ENCODE assay signal across 9 mouse cellular contexts in the genomic region with DNA sequence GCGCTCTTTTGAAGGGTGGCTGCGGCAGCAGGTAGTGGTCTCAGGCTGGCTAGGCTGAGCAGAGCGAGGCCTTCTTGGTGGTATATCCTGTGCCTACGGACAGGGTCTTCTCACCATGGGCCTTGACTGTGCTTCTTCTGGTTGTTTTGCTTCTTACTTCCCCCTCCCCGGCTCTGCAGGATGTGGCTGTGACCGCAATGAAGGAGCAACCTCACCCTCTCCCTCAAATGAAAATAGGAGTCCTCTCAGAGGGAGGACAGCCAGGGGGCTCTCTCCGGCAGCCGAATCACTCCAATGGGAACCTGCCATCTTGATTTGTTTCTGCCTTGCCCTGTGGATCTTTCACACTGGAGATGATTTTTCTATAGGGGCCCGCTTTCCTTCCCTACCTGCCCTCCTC. TPM values are rescaled to one million over a fixed set of nuclear protein-coding genes. Genes with fewer than 3 reads are reported as not detected.
DNase-seq lines count a peak whose midpoint lies in the region; ATAC-seq and TF ChIP-seq lines count a peak whose summit lies in the region.
"Had no signal": no experiment of that assay in that cellular context is flagged by ENCODE, and none has a peak within 500 bp of the region (broad histone marks: within the 10 kb centered on the region; RNA-seq: fewer than 3 reads in every experiment).

No protein-coding gene starts in this region.

- 0 out of 2 replicates have a peak overlapping the region, but pooled peaks have one; percentile 6 for H3K4me3 ChIP-seq in heart, embryonic 16.5 days (ENCODE audit: low read length)
- no peak overlapping the region for H3K4me3 ChIP-seq in heart, embryonic 11.5 days (ENCODE audit: low read depth, low read length)
- H3K4me3 ChIP-seq in bone marrow, adult 2 months (replicated peaks; ENCODE audit: control insufficient read depth, low read depth, low read length), result peak overlapping the region; percentile 81
- peak overlapping the region; percentile 71 for H3K4me3 ChIP-seq in macrophage (ENCODE audit: inconsistent target)
- peak overlapping the region; percentile 42 for H3K4me3 ChIP-seq in thymus, adult 2 months (ENCODE audit: control insufficient read depth, insufficient read depth, low read length)
- H3K4me3 ChIP-seq in limb, embryonic 10.5 days, result no peak overlapping the region

- H3K27me3 ChIP-seq in heart, embryonic 16.5 days (ENCODE audit: control insufficient read depth, insufficient read depth, low read length), result no peaks in the 10 kb centered on the region
- peaks cover 2% of the 10 kb centered on the region; the same call in 1 of the 2 replicates for H3K27me3 ChIP-seq in heart, embryonic 11.5 days (ENCODE audit: control insufficient read depth, insufficient read depth, low read length)
- no peaks in the 10 kb centered on the region for H3K27me3 ChIP-seq in thymus, adult 2 months (ENCODE audit: control insufficient read depth, insufficient read depth, low read length)
- no peaks in the 10 kb centered on the region for H3K27me3 ChIP-seq in limb, embryonic 10.5 days (ENCODE audit: low read depth, poor library complexity, severe bottlenecking)

- WGBS in heart, embryonic 16.5 days, result 80% methylated on average over 9 of the region's 9 CpGs
- 89% methylated on average over 9 of the region's 9 CpGs for WGBS in heart, embryonic 11.5 days (ENCODE audit: insufficient replicate concordance)
- 5% methylated on average over 9 of the region's 9 CpGs for WGBS in bone marrow, adult 2 months
- WGBS in macrophage (ENCODE audit: missing documents), result 3% methylated on average over 9 of the region's 9 CpGs
- 9% methylated on average over 9 of the region's 9 CpGs for WGBS in thymus, adult 2 months
- WGBS in limb, embryonic 10.5 days, result 95% methylated on average over 9 of the region's 9 CpGs

- H3K36me3 ChIP-seq in heart, embryonic 16.5 days (ENCODE audit: control insufficient read depth, insufficient read depth), result peaks cover 4% of the 10 kb centered on the region; the same call in 1 of the 2 replicates
- H3K36me3 ChIP-seq in heart, embryonic 11.5 days (ENCODE audit: control insufficient read depth, insufficient read depth, low read length), result no peaks in the 10 kb centered on the region
- H3K36me3 ChIP-seq in macrophage (ENCODE audit: inconsistent target), result no peaks in the 10 kb centered on the region; the same call in 1 of the 2 replicates
- peaks cover 11% of the 10 kb centered on the region; the same call in 1 of the 2 replicates for H3K36me3 ChIP-seq in thymus, adult 2 months (ENCODE audit: control insufficient read depth, insufficient read depth, low read length)
- peaks cover 31% of the 10 kb centered on the region for H3K36me3 ChIP-seq in limb, embryonic 10.5 days

- TF ChIP-seq CTCF in bone marrow, adult 2 months (IDR thresholded peaks at IDR 0.05; ENCODE audit: control insufficient read depth, insufficient read depth, low read length), result no peak
- TF ChIP-seq CTCF in thymus, adult 2 months (IDR thresholded peaks at IDR 0.05; ENCODE audit: borderline replicate concordance, control insufficient read depth, extremely low read depth, insufficient read depth, low read length, poor library complexity), result 0 out of 2 replicates have a peak, but pooled peaks have one; percentile 8

- H3K79me2 ChIP-seq in macrophage (ENCODE audit: inconsistent target), result peaks cover 50% of the 10 kb centered on the region

- H3K9ac ChIP-seq in heart, embryonic 16.5 days (ENCODE audit: low read length), result no peak overlapping the region
- H3K9ac ChIP-seq in heart, embryonic 11.5 days (ENCODE audit: low read depth, low read length), result no peak overlapping the region

- no peaks in the 10 kb centered on the region for H3K4me1 ChIP-seq in heart, embryonic 16.5 days (ENCODE audit: control insufficient read depth, insufficient read depth, low read length)
- H3K4me1 ChIP-seq in heart, embryonic 11.5 days (ENCODE audit: control insufficient read depth, insufficient read depth, low read length), result no peaks in the 10 kb centered on the region
- H3K4me1 ChIP-seq in bone marrow, adult 2 months (ENCODE audit: control insufficient read depth, insufficient read depth, low read length), result peaks cover 3% of the 10 kb centered on the region
- H3K4me1 ChIP-seq in thymus, adult 2 months (replicated peaks; ENCODE audit: control insufficient read depth, insufficient read depth, low read length), result peaks cover 32% of the 10 kb centered on the region
- H3K4me1 ChIP-seq in limb, embryonic 10.5 days, result peaks cover 11% of the 10 kb centered on the region; the same call in 1 of the 2 replicates

- no peak overlapping the region for H3K4me2 ChIP-seq in heart, embryonic 16.5 days (ENCODE audit: low read depth, low read length)
- H3K4me2 ChIP-seq in heart, embryonic 11.5 days, result no peak overlapping the region

- intact Hi-C loops in left cerebral cortex, postnatal 4 days (cut with DNase I), result loop anchor here (10.0 kb wide), 1 partner anchor 123 kb away; no protein-coding TSS in a partner anchor

- peak; percentile 86 for DNase-seq in thymus, adult 2 months
- no peak for DNase-seq in limb, embryonic 10.5 days (ENCODE audit: low spot score)
- DNase-seq in left cerebral cortex, postnatal 4 days, result no peak
- DNase-seq in cerebellum, postnatal 36 days, result no peak
- DNase-seq: right cerebral cortex, adult 18-20 months had no signal

- peak; percentile 34; the same call in 1 of the 2 replicates for TF ChIP-seq POLR2A in bone marrow, adult 2 months (IDR thresholded peaks at IDR 0.05; ENCODE audit: borderline replicate concordance, control insufficient read depth, low read depth, low read length)
- peak; percentile 30; the same call in 1 of the 2 replicates for TF ChIP-seq POLR2A in thymus, adult 2 months (IDR thresholded peaks at IDR 0.05; ENCODE audit: control insufficient read depth, extremely low read depth, insufficient read depth, low read length, poor library complexity)

- no peaks in the 10 kb centered on the region for H3K9me3 ChIP-seq in heart, embryonic 16.5 days (replicated peaks; ENCODE audit: control insufficient read depth, low read length)
- H3K9me3 ChIP-seq in heart, embryonic 11.5 days (replicated peaks; ENCODE audit: control insufficient read depth, low read length), result no peaks in the 10 kb centered on the region
- no peaks in the 10 kb centered on the region for H3K9me3 ChIP-seq in limb, embryonic 10.5 days (replicated peaks)

- no peak for ATAC-seq in heart, embryonic 16.5 days (replicated peaks; ENCODE audit: extremely low read depth, insufficient read depth, low FRiP score)
- ATAC-seq in heart, embryonic 11.5 days (replicated peaks; ENCODE audit: insufficient number of reproducible peaks, low FRiP score, low TSS enrichment), result no peak

- H3K27ac ChIP-seq in heart, embryonic 16.5 days (ENCODE audit: low read length), result peak overlapping the region; percentile 51
- no peak overlapping the region for H3K27ac ChIP-seq in heart, embryonic 11.5 days (ENCODE audit: low read depth, low read length)
- H3K27ac ChIP-seq in bone marrow, adult 2 months (ENCODE audit: control insufficient read depth, insufficient read depth, low read depth, low read length, poor library complexity), result peak overlapping the region; percentile 96
- H3K27ac ChIP-seq in macrophage, result peak overlapping the region; percentile 90
- peak overlapping the region; percentile 97 for H3K27ac ChIP-seq in thymus, adult 2 months (ENCODE audit: control insufficient read depth, insufficient read depth, low read length)
- no peak overlapping the region for H3K27ac ChIP-seq in limb, embryonic 10.5 days

RNA-seq across cellular contexts. Expression of a gene that starts 0.7 kb away (rescaled TPM):
- 3.9 and 4.4 TPM in 2 replicates for polyA plus RNA-seq in heart, embryonic 16.5 days (2015; fragmentation: Nextera tagmentation; extraction: Ambion mirVana)
- 0.79 and 1.5 TPM in 2 replicates for polyA plus RNA-seq in heart, embryonic 11.5 days (2014; fragmentation: Nextera tagmentation; extraction: Ambion mirVana)
- polyA plus RNA-seq in bone marrow, adult 2 months (2011; ENCODE audit: insufficient read depth, insufficient read length, low replicate concordance, missing spikeins), result 11.7 and 41.8 TPM in 2 replicates
- total RNA-seq in macrophage (2018; cell fraction: chromatin; rRNA removed), result 10 to 100 TPM in 25 of 26 experiments, 1 to 10 TPM in 1; 8.2 to 59.4 (median 20.7) TPM
- 100 to 1,000 TPM in 16 of 26 experiments, 10 to 100 TPM in 10; 31.6 to 166 (median 120) TPM for total RNA-seq in macrophage (2018; cell fraction: cytosol; rRNA removed)
- 10 to 100 TPM; 19.5 to 81.9 (median 34.4) TPM for total RNA-seq in macrophage (2018; cell fraction: nucleus; rRNA removed)
- 63.7 to 188 TPM (median 64.6 TPM) in 3 replicates for polyA plus RNA-seq in macrophage (2018)
- 78.5 and 79.6 TPM in 2 replicates for polyA plus RNA-seq in thymus, adult 2 months (2012; rRNA removed)
- 0.35 and 1.9 TPM in 2 replicates for polyA plus RNA-seq in limb, embryonic 10.5 days (2016; fragmentation: Nextera tagmentation; extraction: Ambion mirVana)
- under 1 TPM; 0.74 to 0.92 TPM for total RNA-seq in left cerebral cortex, postnatal 4 days (2021)

RNA-seq across cellular contexts. Expression of a gene that starts 7.6 kb away (rescaled TPM):
- polyA plus RNA-seq in heart, embryonic 16.5 days (2015; fragmentation: Nextera tagmentation; extraction: Ambion mirVana), result 9.7 and 11.3 TPM in 2 replicates
- 6.5 and 7.6 TPM in 2 replicates for polyA plus RNA-seq in heart, embryonic 11.5 days (2014; fragmentation: Nextera tagmentation; extraction: Ambion mirVana)
- 9.4 and 10.9 TPM in 2 replicates for polyA plus RNA-seq in bone marrow, adult 2 months (2011; ENCODE audit: insufficient read depth, insufficient read length, low replicate concordance, missing spikeins)
- total RNA-seq in macrophage (2018; cell fraction: chromatin; rRNA removed), result 1 to 10 TPM in 18 of 26 experiments, under 1 TPM in 5, not detected in 3; 0.29 to 8.3 (median 2.8) TPM
- total RNA-seq in macrophage (2018; cell fraction: cytosol; rRNA removed), result 1 to 10 TPM; 1.3 to 8.3 (median 6.0) TPM
- total RNA-seq in macrophage (2018; cell fraction: nucleus; rRNA removed), result 10 to 100 TPM in 4 of 26 experiments, 1 to 10 TPM in 21, under 1 TPM in 1; 0.76 to 12.4 (median 4.7) TPM
- 3.6 to 5.0 TPM (median 5.0 TPM) in 3 replicates for polyA plus RNA-seq in macrophage (2018)
- polyA plus RNA-seq in thymus, adult 2 months (2012; rRNA removed), result 13.1 and 14.1 TPM in 2 replicates
- 12.6 and 16.2 TPM in 2 replicates for polyA plus RNA-seq in limb, embryonic 10.5 days (2016; fragmentation: Nextera tagmentation; extraction: Ambion mirVana)
- total RNA-seq in left cerebral cortex, postnatal 4 days (2021), result 10 to 100 TPM; 19.8 to 23.0 TPM

RNA-seq across cellular contexts. Expression of a gene that starts 7.7 kb away (rescaled TPM):
- 54.1 and 59.2 TPM in 2 replicates for polyA plus RNA-seq in heart, embryonic 16.5 days (2015; fragmentation: Nextera tagmentation; extraction: Ambion mirVana)
- polyA plus RNA-seq in heart, embryonic 11.5 days (2014; fragmentation: Nextera tagmentation; extraction: Ambion mirVana), result 57.7 and 61.8 TPM in 2 replicates
- polyA plus RNA-seq in bone marrow, adult 2 months (2011; ENCODE audit: insufficient read depth, insufficient read length, low replicate concordance, missing spikeins), result 72.6 and 130 TPM in 2 replicates
- 100 to 1,000 TPM in 2 of 26 experiments, 10 to 100 TPM in 24; 25.3 to 107 (median 69.8) TPM for total RNA-seq in macrophage (2018; cell fraction: chromatin; rRNA removed)
- total RNA-seq in macrophage (2018; cell fraction: cytosol; rRNA removed), result 10 to 100 TPM; 16.7 to 49.0 (median 36.7) TPM
- 100 to 1,000 TPM in 2 of 26 experiments, 10 to 100 TPM in 24; 33.6 to 120 (median 51.4) TPM for total RNA-seq in macrophage (2018; cell fraction: nucleus; rRNA removed)
- polyA plus RNA-seq in macrophage (2018), result 24.9 to 62.9 TPM (median 34.6 TPM) in 3 replicates
- polyA plus RNA-seq in thymus, adult 2 months (2012; rRNA removed), result 56.4 and 63.8 TPM in 2 replicates
- polyA plus RNA-seq in limb, embryonic 10.5 days (2016; fragmentation: Nextera tagmentation; extraction: Ambion mirVana), result 74.1 and 79.7 TPM in 2 replicates
- 10 to 100 TPM; 39.9 to 43.2 TPM for total RNA-seq in left cerebral cortex, postnatal 4 days (2021)

RNA-seq across cellular contexts. Expression of a gene that starts 17.2 kb away (rescaled TPM):
- 1.9 TPM in 2 replicates for polyA plus RNA-seq in heart, embryonic 16.5 days (2015; fragmentation: Nextera tagmentation; extraction: Ambion mirVana)
- 0.53 and 0.83 TPM in 2 replicates for polyA plus RNA-seq in heart, embryonic 11.5 days (2014; fragmentation: Nextera tagmentation; extraction: Ambion mirVana)
- 4.5 and 6.1 TPM in 2 replicates for polyA plus RNA-seq in bone marrow, adult 2 months (2011; ENCODE audit: insufficient read depth, insufficient read length, low replicate concordance, missing spikeins)
- 1 to 10 TPM in 8 of 26 experiments, under 1 TPM in 5, not detected in 13; 0.66 to 2.5 (median 1.2) TPM for total RNA-seq in macrophage (2018; cell fraction: chromatin; rRNA removed)
- total RNA-seq in macrophage (2018; cell fraction: cytosol; rRNA removed), result under 1 TPM in 1 of 26 experiments, not detected in 25; 0.28 TPM
- total RNA-seq in macrophage (2018; cell fraction: nucleus; rRNA removed), result 1 to 10 TPM in 6 of 26 experiments, under 1 TPM in 3, not detected in 17; 0.48 to 1.9 (median 1.1) TPM
- polyA plus RNA-seq in macrophage (2018), result not detected in 3 replicates
- 1.8 and 3.6 TPM in 2 replicates for polyA plus RNA-seq in thymus, adult 2 months (2012; rRNA removed)
- 1.2 and 1.4 TPM in 2 replicates for polyA plus RNA-seq in limb, embryonic 10.5 days (2016; fragmentation: Nextera tagmentation; extraction: Ambion mirVana)
- total RNA-seq in left cerebral cortex, postnatal 4 days (2021), result 1 to 10 TPM in 1 of 2 experiments, under 1 TPM in 1; 0.87 to 1.0 TPM

RNA-seq across cellular contexts. Expression of a gene that starts 18.8 kb away (rescaled TPM):
- polyA plus RNA-seq in heart, embryonic 16.5 days (2015; fragmentation: Nextera tagmentation; extraction: Ambion mirVana), result 1.5 and 2.7 TPM in 2 replicates
- 2.2 and 2.8 TPM in 2 replicates for polyA plus RNA-seq in heart, embryonic 11.5 days (2014; fragmentation: Nextera tagmentation; extraction: Ambion mirVana)
- 0.49 and 1.2 TPM in 2 replicates for polyA plus RNA-seq in bone marrow, adult 2 months (2011; ENCODE audit: insufficient read depth, insufficient read length, low replicate concordance, missing spikeins)
- total RNA-seq in macrophage (2018; cell fraction: chromatin; rRNA removed), result 1 to 10 TPM in 16 of 26 experiments, under 1 TPM in 9, not detected in 1; 0.29 to 5.5 (median 1.4) TPM
- total RNA-seq in macrophage (2018; cell fraction: cytosol; rRNA removed), result 1 to 10 TPM in 1 of 26 experiments, under 1 TPM in 25; 0.07 to 1.1 (median 0.33) TPM
- total RNA-seq in macrophage (2018; cell fraction: nucleus; rRNA removed), result 1 to 10 TPM in 7 of 26 experiments, under 1 TPM in 19; 0.17 to 4.9 (median 0.61) TPM
- 0.09 to 0.48 TPM in 2 of 3 replicates, not detected in the other for polyA plus RNA-seq in macrophage (2018)
- polyA plus RNA-seq in thymus, adult 2 months (2012; rRNA removed), result 12.0 and 14.0 TPM in 2 replicates
- polyA plus RNA-seq in limb, embryonic 10.5 days (2016; fragmentation: Nextera tagmentation; extraction: Ambion mirVana), result 8.9 and 15.8 TPM in 2 replicates
- total RNA-seq in left cerebral cortex, postnatal 4 days (2021), result 100 to 1,000 TPM; 141 to 155 TPM

Comparison
In these comparisons a context has a peak if more than half of its experiments do, and no peak if none do; other contexts are left out.
1. H3K27ac ChIP-seq: peak in heart, embryonic 16.5 days (single experiment), bone marrow, adult 2 months (single experiment), macrophage (single experiment) and thymus, adult 2 months (single experiment); none in heart, embryonic 11.5 days (single experiment) and limb, embryonic 10.5 days (single experiment).
2. H3K4me3 ChIP-seq: peak in heart, embryonic 16.5 days (single experiment), bone marrow, adult 2 months (single experiment), macrophage (single experiment) and thymus, adult 2 months (single experiment); none in heart, embryonic 11.5 days (single experiment) and limb, embryonic 10.5 days (single experiment).